Mouse (Mus musculus) hindbrain, embryonic 13.5 days (tissue): ENCODE results near the gene Ndufa10. TPM values are rescaled to one million over a fixed set of nuclear protein-coding genes. Genes with fewer than 3 reads are reported as not detected.
"Not testable (repeated sequence)": the region's sequence is repeated elsewhere in the genome, so short reads cannot be mapped to it uniquely, and the experiment has no call there.

Source experiments
- ATAC-seq: fragments of 200-750 bp; cut with Nextera tagmentation; 2 replicates; pipeline ENCODE4 v1.8.0; 2017; ENCODE audit warnings: moderate TSS enrichment; ENCODE audit not compliant: low FRiP score
- H3K27ac ChIP-seq: fragments of 300-500 bp; sonication (generic); 2 replicates; pipeline ENCODE4 v1.5.1; 2015; ENCODE audit warnings: inconsistent platforms, mild to moderate bottlenecking, moderate library complexity
- H3K27me3 ChIP-seq: fragments of 300-500 bp; sonication (generic); 2 replicates; pipeline ENCODE4 v1.6.1; 2015; ENCODE audit warnings: mild to moderate bottlenecking, inconsistent platforms
- H3K36me3 ChIP-seq: fragments of 300-500 bp; sonication (generic); 2 replicates; pipeline ENCODE4 v1.6.1; 2015; ENCODE audit warnings: mild to moderate bottlenecking, inconsistent platforms
- H3K4me1 ChIP-seq: fragments of 300-500 bp; sonication (generic); replicated peaks from 2 replicates; pipeline ENCODE4 v1.6.1; 2015; ENCODE audit warnings: inconsistent platforms
- H3K4me2 ChIP-seq: fragments of 300-500 bp; sonication (generic); 2 replicates; pipeline ENCODE4 v1.6.1; 2015; ENCODE audit warnings: inconsistent platforms, mild to moderate bottlenecking, moderate library complexity
- H3K4me3 ChIP-seq: fragments of 300-500 bp; sonication (generic); 2 replicates; pipeline ENCODE4 v1.5.1; 2015; ENCODE audit warnings: mild to moderate bottlenecking, inconsistent platforms
- H3K9ac ChIP-seq: fragments of 300-500 bp; sonication (generic); 2 replicates; pipeline ENCODE4 v1.6.1; 2015; ENCODE audit warnings: mild to moderate bottlenecking, inconsistent platforms
- H3K9me3 ChIP-seq: fragments of 300-500 bp; sonication (generic); 2 replicates; pipeline ENCODE4 v1.6.1; 2016; ENCODE audit warnings: inconsistent platforms
- WGBS: fragments of 180-500 bp; shearing (Covaris S2); methylation state at CpG from one replicate; pipeline ENCODE4 v1.1.7; 2015; 5-methylcytosine and 5-hydroxymethylcytosine counted together
- polyA plus RNA-seq: library from polyadenylated mRNA; unstranded; fragments of >200 nt; fragmentation: Nextera tagmentation; extraction: Ambion mirVana; gene quantifications from 2 replicates; pipeline ENCODE4 v1.2.1, GENCODE M21; 2015

Gene Ndufa10
- polyA plus RNA-seq = 279 and 295 TPM in 2 replicates

DNA sequence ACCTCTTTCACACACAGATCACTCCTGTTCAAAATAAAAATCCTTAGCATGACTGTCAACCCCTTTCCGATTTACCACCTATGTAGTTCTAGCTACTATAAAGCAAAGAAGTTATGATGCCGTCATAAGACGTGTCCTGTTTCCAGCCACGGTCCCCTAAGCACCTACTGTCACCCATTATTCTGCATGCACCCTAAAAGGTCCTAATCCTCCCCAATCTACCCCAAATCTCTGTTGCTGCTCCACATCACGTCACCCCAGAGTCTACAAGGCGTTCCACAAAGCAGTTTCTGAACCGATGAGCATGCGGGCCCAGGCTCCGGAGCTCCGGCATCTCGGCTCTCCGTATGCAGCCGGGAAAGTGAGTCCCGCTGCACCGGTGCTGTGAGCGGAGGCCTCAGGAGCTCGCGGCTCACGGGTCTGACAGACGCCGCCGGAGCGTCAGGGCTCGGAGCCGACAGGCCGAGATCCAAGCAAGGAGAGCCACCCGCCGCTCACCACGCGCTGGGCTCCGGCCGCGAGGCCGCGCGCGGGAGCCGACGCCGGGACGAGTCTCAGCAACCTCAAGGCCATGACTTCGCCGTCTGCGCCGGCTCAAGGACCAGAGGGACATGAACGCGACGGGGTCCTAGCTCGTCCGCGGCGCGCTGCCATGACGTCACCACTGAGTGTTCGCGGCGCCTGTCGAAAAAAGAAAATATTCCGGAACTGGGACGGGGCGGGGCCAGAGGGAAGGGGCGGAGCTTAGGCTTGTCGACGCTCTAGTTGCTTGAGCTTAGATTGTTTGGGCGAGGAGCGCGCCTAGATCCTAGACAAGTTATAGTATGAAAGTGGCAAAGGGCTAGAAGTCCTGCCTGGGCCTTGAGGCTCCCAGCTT lies at the start of gene Ndufa10:
Gene Ndufa10, minus strand, starts transcription at position 696 of the 877 bp plus-strand sequence.
- H3K4me2 ChIP-seq = peak within 1 kb of the TSS; percentile 90
- peak within 1 kb of the TSS; percentile 98 for H3K4me3 ChIP-seq
- H3K27me3 ChIP-seq = peaks cover 4% of the 10 kb centered on the region; the same call in 1 of the 2 replicates
- H3K9me3 ChIP-seq = no peaks in the 10 kb centered on the region
- H3K9ac ChIP-seq = peak within 1 kb of the TSS; percentile 96
- peaks cover 26% of the 10 kb centered on the region for H3K36me3 ChIP-seq
- H3K27ac ChIP-seq = peak within 1 kb of the TSS; percentile 85
- WGBS = 1% methylated on average over 67 of the region's 67 CpGs
- peak; percentile 93 for ATAC-seq
- peaks cover 18% of the 10 kb centered on the region for H3K4me1 ChIP-seq

GRCm38 (mm10) chr1:92521376-92521775 lies 47.7 kb upstream of the Ndufa10 start:
- no peak overlapping the region for H3K27ac ChIP-seq
- 19% methylated on average over 10 of the region's 10 CpGs for WGBS
- no peak overlapping the region for H3K4me3 ChIP-seq
- peaks cover 8% of the 10 kb centered on the region for H3K27me3 ChIP-seq
- H3K4me1 ChIP-seq = peaks cover 4% of the 10 kb centered on the region; the same call in 1 of the 2 replicates
- H3K9me3 ChIP-seq = no peaks in the 10 kb centered on the region
- no peaks in the 10 kb centered on the region for H3K36me3 ChIP-seq
- no peak overlapping the region for H3K9ac ChIP-seq
- H3K4me2 ChIP-seq = peak overlapping the region; percentile 34
- ATAC-seq = 0 out of 2 replicates have a peak, but pooled peaks have one; percentile 49

DNA sequence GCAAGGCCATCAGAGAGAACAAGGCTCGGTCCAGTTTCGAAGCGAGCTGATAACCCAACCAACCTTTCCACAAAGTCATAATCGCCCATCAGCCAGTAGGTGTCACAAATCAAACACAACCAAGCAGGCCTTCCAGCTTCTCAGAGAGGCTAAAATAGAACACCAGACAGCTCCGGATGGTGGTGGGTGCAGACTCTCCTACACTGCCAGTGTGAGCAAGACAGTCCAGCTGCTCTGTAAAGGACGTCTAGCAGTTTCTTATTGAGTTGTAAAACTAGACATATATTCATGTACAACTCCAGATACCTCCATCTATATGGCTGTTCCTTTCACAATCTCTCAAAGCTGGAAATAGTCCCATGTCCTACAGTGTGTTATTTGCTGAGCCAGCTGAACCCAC lies 45.4 kb upstream of the Ndufa10 start:
- no peak for ATAC-seq
- no peaks in the 10 kb centered on the region for H3K36me3 ChIP-seq
- 88% methylated on average over 6 of the region's 6 CpGs for WGBS
- H3K27ac ChIP-seq = no peak overlapping the region
- H3K4me1 ChIP-seq = peaks cover 4% of the 10 kb centered on the region; the same call in 1 of the 2 replicates
- no peaks in the 10 kb centered on the region for H3K9me3 ChIP-seq
- H3K4me2 ChIP-seq = no peak overlapping the region
- no peak overlapping the region for H3K9ac ChIP-seq
- H3K27me3 ChIP-seq = peaks cover 8% of the 10 kb centered on the region
- no peak overlapping the region for H3K4me3 ChIP-seq

DNA sequence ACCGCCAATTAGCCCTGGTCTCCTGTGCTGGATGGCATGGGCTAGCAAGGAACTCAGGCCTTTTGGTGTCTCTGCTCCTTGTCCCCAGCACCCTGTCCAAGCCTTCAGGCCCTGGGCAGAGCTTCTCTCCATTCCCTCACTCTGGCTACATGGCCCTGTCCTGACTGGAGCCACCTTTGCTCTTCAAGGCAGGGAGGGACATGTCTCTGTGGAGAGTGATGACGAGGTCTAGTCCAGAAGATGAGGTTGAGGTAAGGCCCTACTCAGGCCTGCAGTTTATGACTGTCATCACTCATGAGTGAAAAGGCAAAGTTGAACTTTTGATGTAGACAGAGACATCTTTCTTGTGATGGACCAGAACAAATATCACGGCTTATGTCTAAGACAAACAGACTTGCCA lies 44.9 kb upstream of the Ndufa10 start, which contains the start of gene Olfr1414:
Gene Olfr1414, minus strand, starts transcription at position 101 of the 400 bp plus-strand sequence.
- H3K4me2 ChIP-seq = no peak within 1 kb of the TSS
- H3K9ac ChIP-seq = no peak within 1 kb of the TSS
- no peak within 1 kb of the TSS for H3K4me3 ChIP-seq
- H3K4me1 ChIP-seq = peaks cover 4% of the 10 kb centered on the region; the same call in 1 of the 2 replicates
- ATAC-seq = no peak
- no peaks in the 10 kb centered on the region for H3K9me3 ChIP-seq
- H3K36me3 ChIP-seq = no peaks in the 10 kb centered on the region
- H3K27ac ChIP-seq = no peak within 1 kb of the TSS
- peaks cover 8% of the 10 kb centered on the region for H3K27me3 ChIP-seq
- 81% methylated on average over 3 of the region's 3 CpGs for WGBS

- Histone ChIP-seq H3K9ac (no peak overlapping the region), H3K4me2 (no peak overlapping the region), H3K27ac (no peak overlapping the region), H3K27me3 (peaks cover 8% of the 10 kb centered on the region), H3K36me3 (no peaks in the 10 kb centered on the region), H3K9me3 (no peaks in the 10 kb centered on the region), H3K4me3 (no peak overlapping the region), H3K4me1 (no peaks in the 10 kb centered on the region)
- ATAC-seq = no peak
- 87% methylated on average over 11 of the region's 11 CpGs for WGBS
Observed at GRCm38 (mm10) chr1:92515390-92515789, 41.7 kb upstream of the Ndufa10 start.

DNA sequence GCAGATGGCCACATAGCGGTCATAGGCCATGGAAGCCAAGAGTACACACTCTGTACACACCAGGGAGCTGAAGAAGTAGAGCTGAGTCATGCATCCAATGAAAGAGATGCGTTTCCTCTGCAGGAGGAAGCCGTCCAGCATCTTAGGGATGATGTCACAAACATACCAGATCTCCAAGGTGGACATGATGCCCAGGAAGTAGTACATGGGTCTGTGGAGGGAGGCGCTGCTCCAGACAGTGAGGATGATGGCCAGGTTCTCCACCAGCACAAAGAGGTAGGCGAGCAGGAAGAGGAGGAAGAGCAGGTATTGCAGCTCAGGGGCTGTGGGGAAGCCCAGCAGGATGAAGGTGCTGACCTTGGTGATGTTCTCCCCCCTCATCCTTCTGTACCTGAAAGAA lies 38.0 kb upstream of the Ndufa10 start:
- ATAC-seq, H3K27ac ChIP-seq, H3K4me3 ChIP-seq, H3K4me1 ChIP-seq, H3K27me3 ChIP-seq, H3K9me3 ChIP-seq, H3K4me2 ChIP-seq, H3K36me3 ChIP-seq, H3K9ac ChIP-seq: not testable (repeated sequence)
- 92% methylated on average over 5 of the region's 5 CpGs for WGBS

GRCm38 (mm10) chr1:92496001-92496400 lies 22.3 kb upstream of the Ndufa10 start, which contains the start of gene Olfr1415:
Gene Olfr1415 (minus strand): TSS chr1:92496101.
- no peak for ATAC-seq
- H3K4me1 ChIP-seq = no peaks in the 10 kb centered on the region
- H3K27me3 ChIP-seq = no peaks in the 10 kb centered on the region
- H3K9me3 ChIP-seq = peaks cover 4% of the 10 kb centered on the region; the same call in 1 of the 2 replicates
- 81% methylated on average over 2 of the region's 2 CpGs for WGBS
- no peak within 1 kb of the TSS for H3K9ac ChIP-seq
- no peak within 1 kb of the TSS for H3K4me3 ChIP-seq
- H3K36me3 ChIP-seq = no peaks in the 10 kb centered on the region
- H3K4me2 ChIP-seq = no peak within 1 kb of the TSS
- H3K27ac ChIP-seq = no peak within 1 kb of the TSS

DNA sequence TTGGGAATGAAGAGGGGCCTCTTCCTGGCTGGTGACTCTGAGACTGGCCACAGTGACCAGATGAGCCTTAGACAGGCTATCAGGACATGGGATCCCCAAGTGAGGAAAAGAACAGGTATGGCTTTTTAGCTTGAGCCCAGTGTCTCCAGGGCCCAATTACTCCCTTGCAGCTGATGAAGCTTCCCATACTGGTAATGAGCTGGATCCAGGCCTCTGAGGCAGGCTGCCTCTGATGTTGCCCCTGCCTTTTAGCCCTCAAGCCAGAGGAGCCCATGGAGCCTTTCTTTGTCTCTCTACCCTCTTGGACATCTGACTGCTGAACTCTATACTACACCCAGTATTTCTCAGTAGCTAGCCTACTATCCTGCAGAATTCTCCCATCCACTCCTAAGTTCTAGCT lies 11.4 kb upstream of the Ndufa10 start, which contains the start of gene Olfr1416:
Gene Olfr1416, minus strand, starts transcription at position 101 of the 400 bp plus-strand sequence.
- no peaks in the 10 kb centered on the region for H3K36me3 ChIP-seq

DNA sequence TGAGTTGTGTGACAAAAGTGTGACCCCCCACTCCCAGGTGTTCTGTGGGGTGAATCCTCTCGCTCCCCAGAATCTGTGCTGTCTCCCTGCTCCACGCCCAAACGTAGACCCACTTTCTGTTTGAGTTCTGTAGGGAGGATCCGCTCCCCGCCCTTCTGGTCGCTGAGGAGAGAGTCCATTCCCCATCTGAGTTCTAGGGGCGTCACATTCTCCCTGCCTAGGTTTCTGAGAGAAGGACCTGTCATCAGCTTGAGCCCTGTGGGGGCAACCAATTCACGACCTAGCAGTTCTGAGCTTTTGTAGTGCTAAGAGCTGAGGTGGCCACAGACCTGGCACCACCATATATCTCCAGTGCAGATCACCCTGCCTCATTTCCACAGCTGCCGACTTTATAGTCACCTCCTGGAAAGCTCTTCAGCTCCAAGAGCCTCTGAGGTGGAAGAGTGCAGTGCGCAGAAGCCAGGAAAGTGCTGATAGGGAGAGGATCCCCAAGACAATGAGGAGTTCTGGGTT lies 462 bp upstream of the Ndufa10 start:
- H3K36me3 ChIP-seq = peaks cover 18% of the 10 kb centered on the region
- peak overlapping the region; percentile 90 for H3K4me2 ChIP-seq
- 6% methylated on average over 10 of the region's 10 CpGs for WGBS
- peaks cover 4% of the 10 kb centered on the region; the same call in 1 of the 2 replicates for H3K27me3 ChIP-seq
- H3K9ac ChIP-seq = peak overlapping the region; percentile 73
- peak; percentile 73; the same call in 1 of the 2 replicates for ATAC-seq
- H3K4me3 ChIP-seq = peak overlapping the region; percentile 98
- peaks cover 18% of the 10 kb centered on the region for H3K4me1 ChIP-seq
- peak overlapping the region; percentile 35; the same call in 1 of the 2 replicates for H3K27ac ChIP-seq
- no peaks in the 10 kb centered on the region for H3K9me3 ChIP-seq

More for the DNA sequence above, 11.4 kb upstream of the Ndufa10 start, which contains the start of gene Olfr1416:
- Histone ChIP-seq H3K4me2 (no peak within 1 kb of the TSS), H3K4me3 (no peak within 1 kb of the TSS), H3K27ac (no peak within 1 kb of the TSS), H3K27me3 (0 out of 2 replicates have a peak, but pooled peaks cover 3% of the 10 kb centered on the region), H3K9me3 (0 out of 2 replicates have a peak, but pooled peaks cover 9% of the 10 kb centered on the region), H3K9ac (no peak within 1 kb of the TSS), H3K4me1 (no peaks in the 10 kb centered on the region)
- no peak for ATAC-seq

DNA sequence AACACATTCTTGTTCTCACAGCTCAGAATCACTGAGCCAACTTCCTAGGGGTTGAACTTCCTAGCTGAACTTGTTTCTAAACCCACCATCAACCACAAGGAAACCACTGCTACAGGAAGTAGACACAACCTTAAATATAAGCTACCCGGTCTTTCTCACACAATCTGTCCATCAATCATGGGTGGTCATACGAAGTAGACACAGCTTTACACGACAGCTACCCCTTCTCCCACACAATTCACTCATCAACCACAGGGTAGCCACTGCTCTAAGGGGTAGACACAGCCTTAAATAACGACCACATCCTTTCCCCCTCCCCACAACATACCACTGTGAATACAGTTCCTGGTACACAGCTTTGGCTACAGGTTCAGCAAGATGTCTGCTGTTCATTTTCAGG lies 4.8 kb downstream of the Ndufa10 start:
- no peaks in the 10 kb centered on the region for H3K27me3 ChIP-seq
- no peak overlapping the region for H3K4me3 ChIP-seq
- no peak overlapping the region for H3K27ac ChIP-seq
- no peak for ATAC-seq
- H3K36me3 ChIP-seq = peaks cover 71% of the 10 kb centered on the region
- peaks cover 13% of the 10 kb centered on the region for H3K4me1 ChIP-seq
- 90% methylated on average over 4 of the region's 4 CpGs for WGBS
- H3K9me3 ChIP-seq = no peaks in the 10 kb centered on the region
- no peak overlapping the region for H3K4me2 ChIP-seq
- H3K9ac ChIP-seq = no peak overlapping the region

- H3K36me3 ChIP-seq = peaks cover 91% of the 10 kb centered on the region
Observed at GRCm38 (mm10) chr1:92458416-92458815, 15.2 kb downstream of the Ndufa10 start.

GRCm38 (mm10) chr1:92457758-92458157 lies 15.9 kb downstream of the Ndufa10 start:
- H3K36me3 ChIP-seq = peaks cover 91% of the 10 kb centered on the region
- no peaks in the 10 kb centered on the region for H3K4me1 ChIP-seq
- no peak overlapping the region for H3K4me2 ChIP-seq
- H3K9me3 ChIP-seq = no peaks in the 10 kb centered on the region
- no peak overlapping the region for H3K9ac ChIP-seq
- no peak overlapping the region for H3K27ac ChIP-seq
- H3K27me3 ChIP-seq = no peaks in the 10 kb centered on the region
- ATAC-seq = no peak
- H3K4me3 ChIP-seq = no peak overlapping the region

More at GRCm38 (mm10) chr1:92458416-92458815, 15.2 kb downstream of the Ndufa10 start:
- H3K27me3 ChIP-seq = no peaks in the 10 kb centered on the region
- H3K4me2 ChIP-seq = no peak overlapping the region
- no peak overlapping the region for H3K9ac ChIP-seq
- no peaks in the 10 kb centered on the region for H3K9me3 ChIP-seq
- 96% methylated on average over 6 of the region's 6 CpGs for WGBS
- ATAC-seq = no peak
- H3K27ac ChIP-seq = no peak overlapping the region
- no peaks in the 10 kb centered on the region for H3K4me1 ChIP-seq
- no peak overlapping the region for H3K4me3 ChIP-seq
